Mouse (Mus musculus): ENCODE data around the gene Hmg20b.

The Hmg20b gene

DNA sequence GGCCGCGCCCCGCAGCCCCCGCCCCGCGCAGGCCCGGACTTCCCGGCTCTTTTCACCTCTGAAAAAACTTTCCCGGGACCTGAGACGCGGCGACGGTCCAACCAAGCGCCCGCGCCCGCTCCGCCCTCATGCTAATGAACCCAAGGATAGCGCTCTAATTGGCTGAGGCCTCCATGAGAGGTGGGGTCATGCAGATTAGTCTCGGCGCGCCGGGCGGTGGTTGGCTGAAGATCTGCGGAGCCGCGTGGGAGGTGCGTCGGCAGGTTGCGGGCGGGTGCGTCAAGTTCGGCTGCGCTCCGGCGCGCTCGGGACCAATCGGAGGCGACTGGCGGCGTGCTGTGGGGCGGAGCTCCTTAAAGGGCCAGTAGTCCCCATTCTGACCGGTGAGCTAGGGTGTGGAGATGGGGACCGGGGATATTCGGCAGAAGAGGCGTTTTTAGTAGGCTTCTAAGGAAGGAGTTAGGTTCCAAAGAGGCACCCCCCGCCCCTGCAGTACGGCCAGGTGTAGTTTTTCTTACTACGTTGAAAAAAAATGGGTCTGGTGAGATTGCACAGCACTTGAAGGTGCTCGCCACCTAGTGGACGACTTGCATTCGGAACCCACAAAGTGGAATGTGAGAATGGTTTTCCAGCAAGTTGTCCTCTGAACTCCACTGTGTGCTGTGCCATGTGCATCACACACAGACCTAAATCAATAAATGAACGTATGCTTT lies at the start of gene Hmg20b:
TSS of gene Hmg20b (minus strand) at position 130 of the 713 bp plus-strand sequence.
- in situ Hi-C loops (cut with MboI, MseI) = no loop called here

DNA sequence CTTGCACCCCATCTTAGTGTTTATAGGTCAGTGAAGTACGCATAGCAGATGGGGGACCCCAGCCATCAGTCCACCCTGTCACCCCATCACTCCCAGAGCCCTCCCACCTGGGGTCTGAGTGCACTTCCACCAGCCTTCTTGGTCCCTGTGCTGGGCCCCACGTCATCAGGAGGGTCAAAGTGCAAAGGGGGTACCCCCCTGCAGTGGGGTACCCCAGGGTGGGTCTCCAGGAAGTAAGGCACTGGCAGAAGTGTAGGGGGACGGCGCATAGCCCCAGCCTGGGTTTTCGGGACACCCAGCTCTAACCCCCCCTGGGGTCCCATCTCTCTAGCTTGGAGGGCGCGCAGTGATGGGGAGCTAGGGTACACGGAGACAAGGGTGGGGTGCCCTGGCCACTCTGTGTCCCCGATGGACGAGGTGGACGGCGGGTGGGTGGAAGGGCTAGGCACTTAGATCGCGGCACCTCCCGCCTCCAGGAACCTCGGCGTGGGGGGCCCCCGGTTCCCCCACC lies 49.6 kb upstream of the Hmg20b start:
- in situ Hi-C loops (cut with MboI, MseI) = no loop called here

DNA sequence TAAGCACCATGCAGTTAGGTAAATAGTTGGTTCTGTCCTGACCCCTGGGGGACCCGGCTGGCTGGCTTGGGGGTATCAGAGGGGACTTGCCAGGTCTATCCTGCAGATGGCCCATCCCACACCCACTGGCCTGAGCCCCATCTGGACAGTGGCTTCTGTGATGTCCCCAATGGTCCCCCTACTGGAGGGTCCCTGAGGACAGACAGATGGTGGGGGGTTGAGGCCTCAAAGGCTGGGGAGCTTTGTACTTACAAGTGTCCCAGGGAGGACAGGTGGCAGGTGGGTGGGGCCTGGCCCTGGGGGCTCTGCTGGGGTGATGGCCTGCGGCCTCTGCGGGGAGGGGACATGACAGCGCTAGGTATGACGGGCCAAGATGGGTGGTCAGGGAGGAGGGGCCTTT lies 49.0 kb upstream of the Hmg20b start:
- in situ Hi-C loops (cut with MboI, MseI) = no loop called here

DNA sequence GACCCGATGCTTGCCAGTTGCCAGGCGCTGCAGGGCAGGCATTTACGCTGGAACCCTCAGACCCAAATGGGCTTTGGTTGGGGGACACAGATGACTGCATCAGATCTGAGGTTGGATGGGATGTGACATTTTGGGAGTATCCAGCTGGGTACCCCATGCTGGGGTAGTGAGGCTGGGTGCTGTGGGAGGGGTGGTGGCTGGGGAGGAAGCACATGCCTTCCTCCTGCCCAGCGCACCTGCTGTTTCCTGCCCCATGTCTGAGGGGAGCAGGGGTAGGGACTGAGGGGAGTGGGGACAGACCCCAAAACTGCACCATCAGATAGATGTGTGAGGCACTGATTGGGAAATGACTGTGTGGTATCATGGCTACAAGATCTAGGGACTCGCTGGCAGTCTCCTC lies 46.5 kb upstream of the Hmg20b start:
- in situ Hi-C loops (cut with MboI, MseI) = no loop called here

DNA sequence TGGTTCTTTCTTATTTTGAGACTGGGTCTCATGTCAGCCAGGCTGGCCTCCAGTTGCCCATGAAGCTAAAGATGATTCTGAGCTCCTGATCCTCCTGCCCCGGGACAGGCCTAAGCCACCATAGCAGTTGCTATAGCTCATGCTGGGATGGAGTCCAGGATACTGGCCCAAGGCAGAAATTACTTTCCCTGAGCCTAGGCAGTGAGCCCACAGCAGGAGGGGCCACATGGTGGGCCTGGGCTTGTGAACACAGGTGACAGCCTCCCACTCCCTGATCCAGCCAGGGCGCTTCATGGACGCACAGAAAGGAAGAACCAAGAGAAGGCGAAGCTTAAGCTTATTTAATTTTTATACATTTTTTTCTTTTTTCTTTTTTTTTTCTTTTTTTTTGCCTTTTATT lies 45.6 kb upstream of the Hmg20b start:
- in situ Hi-C loops (cut with MboI, MseI) = no loop called here

DNA sequence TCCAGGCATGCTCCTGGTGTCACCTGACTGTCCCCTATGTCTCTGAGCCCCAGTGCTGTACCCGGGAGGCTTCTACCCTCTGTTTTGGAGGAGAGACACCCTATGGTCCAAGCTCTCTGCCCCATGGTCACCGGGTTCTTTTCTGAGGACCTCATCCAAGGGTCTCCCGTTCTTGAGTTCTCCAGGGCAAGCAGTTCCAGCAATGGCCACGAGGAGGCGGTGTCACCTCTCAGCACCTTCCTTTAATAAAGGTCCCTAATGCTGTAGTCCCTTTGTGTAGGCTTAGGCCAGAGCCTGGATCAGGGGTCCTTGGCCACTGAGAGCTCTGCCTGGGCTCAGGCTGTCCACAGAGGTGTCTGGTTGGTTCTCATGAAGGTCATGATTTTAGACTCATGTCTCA lies 44.8 kb upstream of the Hmg20b start:
- in situ Hi-C loops (cut with MboI, MseI) = no loop called here

DNA sequence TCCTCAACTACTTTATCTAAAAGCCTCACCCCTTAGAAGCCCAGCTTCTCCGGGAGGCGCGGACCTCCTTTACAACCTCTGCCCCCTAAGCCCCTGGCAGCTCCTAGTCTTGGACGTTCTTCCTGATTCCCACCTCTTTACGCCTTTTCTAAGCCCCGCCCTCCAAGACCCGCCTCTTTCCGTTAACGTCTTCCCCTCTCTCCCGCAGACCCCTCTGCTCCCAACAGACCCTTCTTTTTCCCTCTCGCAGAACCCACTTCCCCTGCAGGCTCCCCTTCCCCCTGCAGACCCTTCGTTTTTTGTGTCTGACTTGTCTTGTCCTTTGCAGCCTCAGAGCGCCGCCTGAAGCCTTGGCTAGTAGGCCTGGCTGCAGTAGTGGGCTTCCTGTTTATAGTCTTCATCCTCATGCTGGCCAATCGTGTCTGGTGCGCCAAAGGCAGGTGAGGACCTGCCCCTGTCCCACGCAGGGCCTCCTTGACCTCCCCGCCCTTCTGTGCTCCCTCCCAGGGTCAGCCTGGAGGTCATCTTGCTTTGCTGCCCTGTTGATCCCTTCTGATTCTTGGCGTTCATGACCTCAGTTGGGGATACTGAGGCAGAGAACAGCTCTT lies 43.3 kb upstream of the Hmg20b start:
- in situ Hi-C loops (cut with MboI, MseI) = loop anchor here (5.0 kb wide), 1 partner anchor 49 kb away; no protein-coding TSS in a partner anchor

DNA sequence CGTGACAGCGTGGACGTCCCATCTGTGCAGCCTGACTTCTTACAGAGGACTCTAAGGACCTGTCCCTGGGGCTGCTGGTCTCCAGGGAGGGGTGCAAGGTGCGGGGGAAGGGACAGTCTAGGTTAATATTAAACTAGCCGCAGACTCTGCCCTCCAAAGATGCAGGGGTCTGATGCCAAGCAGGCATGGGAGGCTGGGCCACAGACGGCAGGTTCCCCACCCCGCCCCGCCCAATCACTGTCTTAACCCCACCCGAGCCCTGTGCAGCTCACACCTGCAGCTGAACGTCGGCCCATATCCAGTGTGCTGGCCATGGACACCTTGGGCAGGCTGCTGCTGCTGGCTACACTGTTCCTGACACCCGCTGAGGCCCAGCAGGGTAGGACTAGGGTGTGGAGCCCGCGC lies 42.5 kb upstream of the Hmg20b start, which contains the start of gene Smim24:
TSS of gene Smim24 (plus strand) at position 271 of the 405 bp plus-strand sequence.
- in situ Hi-C loops (cut with MboI, MseI) = loop anchor here (5.0 kb wide), 1 partner anchor 50 kb away; no protein-coding TSS in a partner anchor

DNA sequence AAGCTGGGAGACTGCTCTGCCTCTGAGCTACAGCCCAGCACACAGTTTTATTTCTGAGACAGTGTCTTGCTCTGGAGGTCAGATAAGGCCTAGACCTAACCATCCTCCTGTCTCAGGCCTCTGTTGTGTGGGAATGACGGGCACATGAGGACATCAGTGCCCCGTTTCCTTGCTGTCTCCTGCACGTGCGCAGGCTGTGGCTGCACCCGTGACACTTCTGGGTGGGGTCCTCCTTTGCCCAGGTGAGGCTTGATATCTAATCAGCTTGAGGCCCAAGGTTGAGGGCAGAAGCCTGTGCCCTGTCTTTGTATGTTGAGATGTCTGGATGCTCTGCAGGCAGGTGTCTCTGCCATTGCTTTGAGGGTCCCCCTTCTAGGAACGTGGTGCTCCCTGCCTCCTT lies 42.0 kb upstream of the Hmg20b start:
- in situ Hi-C loops (cut with MboI, MseI) = loop anchor here (5.0 kb wide), 1 partner anchor 50 kb away; no protein-coding TSS in a partner anchor

DNA sequence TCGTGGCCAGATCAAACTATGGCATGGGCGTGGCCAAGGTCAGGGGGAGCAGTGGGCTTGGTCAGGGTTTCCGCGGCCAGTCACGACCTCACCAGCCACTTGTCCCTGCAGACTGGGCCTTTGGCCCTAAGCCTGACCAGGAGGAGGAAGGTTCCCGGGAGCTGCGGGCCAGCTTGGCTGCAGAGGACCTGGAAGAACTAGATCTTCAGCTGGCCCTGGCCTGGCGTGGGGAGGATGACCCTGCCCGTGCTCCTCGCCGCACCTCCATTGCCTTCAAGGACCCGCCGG lies 40.3 kb upstream of the Hmg20b start:
- in situ Hi-C loops (cut with MboI, MseI) = loop anchor here (5.0 kb wide), 1 partner anchor 52 kb away; no protein-coding TSS in a partner anchor

DNA sequence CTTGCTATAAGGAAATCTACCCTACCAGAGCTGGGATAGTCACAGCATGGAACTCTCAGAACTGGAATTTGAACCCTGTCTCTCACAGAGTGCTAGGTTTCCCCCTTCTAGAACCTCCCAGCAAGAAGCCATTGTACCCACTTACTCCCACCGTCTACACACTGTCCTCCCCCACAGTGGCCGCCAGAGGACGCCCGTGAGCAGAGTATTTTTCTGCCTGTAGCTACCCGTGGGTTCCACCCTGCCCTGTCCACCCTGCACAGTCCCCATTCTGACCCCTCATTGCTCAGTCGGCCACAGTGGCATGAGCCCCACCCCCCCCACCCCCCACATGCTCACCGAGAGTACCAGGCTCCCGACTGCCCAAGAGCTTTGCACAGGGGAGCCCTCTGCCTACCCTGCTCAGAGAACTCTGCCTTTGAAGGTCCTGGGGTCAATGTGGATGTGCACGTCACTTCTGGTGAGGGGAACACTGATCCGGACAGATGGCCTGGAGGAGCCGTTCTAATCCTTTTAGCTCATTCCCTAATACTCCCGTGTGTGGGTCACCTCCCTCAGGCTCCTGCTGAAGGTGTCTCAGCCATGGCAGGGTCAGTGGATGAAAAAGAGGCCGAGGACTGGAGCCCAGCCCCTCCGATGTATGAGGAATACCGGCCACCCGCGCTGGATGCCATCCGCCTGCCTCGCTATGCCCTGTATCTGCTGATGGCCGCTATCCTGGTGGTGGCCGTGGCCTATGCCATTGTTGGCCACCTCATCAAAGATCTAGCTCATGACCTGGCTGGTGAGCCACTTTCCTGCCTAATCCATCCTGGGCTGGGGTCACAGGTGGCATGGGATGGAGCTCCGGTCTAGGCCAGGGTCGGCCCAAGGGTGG lies 39.8 kb upstream of the Hmg20b start:
- in situ Hi-C loops (cut with MboI, MseI) = loop anchor here (5.0 kb wide), 1 partner anchor 52 kb away; no protein-coding TSS in a partner anchor

DNA sequence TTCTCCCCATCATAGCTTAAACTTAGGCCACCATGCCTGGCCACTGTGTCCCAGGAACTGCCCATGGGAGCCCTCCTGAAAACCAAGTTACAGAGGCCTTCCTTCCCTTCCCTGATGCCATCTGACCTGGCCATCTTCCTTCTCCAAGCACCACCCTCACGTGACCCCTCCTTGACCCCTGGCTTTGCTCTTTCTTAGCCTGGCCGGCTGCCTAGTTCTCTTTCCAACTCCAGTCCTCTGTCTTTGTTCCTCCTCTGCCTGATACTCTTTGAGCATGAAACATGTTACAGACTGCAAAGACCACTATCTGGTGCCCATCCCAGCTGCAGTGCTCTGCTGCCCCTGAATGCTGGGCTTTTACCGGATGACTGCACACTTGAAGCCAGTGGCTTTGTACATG lies 39.1 kb upstream of the Hmg20b start:
- in situ Hi-C loops (cut with MboI, MseI) = no loop called here

DNA sequence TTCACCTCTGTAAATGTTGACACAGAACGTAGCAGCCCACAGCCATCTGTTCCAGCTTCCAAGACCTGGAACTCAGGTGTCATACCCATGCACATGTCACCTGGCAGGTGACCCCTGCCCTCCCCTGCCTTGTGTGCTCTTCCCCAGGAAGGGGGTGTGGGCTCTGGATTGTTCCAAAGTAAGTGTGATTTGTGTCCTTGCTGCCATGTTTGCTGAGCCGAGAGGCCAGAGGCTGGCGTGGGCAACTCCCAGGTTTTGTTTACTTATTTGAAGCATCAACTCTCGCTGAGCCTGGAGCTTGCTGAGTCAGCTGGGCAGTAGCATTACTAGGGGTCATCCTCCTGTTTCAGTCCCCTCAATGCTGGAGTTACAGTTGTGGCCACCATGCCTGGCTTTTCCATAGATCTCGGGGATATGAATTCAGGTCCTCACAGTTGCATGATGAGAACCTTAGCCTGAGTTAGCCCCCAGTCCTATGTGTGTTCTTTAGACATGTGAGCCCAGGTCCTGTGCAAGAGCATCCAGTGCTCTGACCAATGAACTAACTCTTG lies 38.3 kb upstream of the Hmg20b start, which contains the start of gene Gm48552:
TSS of gene Gm48552 (plus strand) at position 501 of the 551 bp plus-strand sequence.
- in situ Hi-C loops (cut with MboI, MseI) = no loop called here

DNA sequence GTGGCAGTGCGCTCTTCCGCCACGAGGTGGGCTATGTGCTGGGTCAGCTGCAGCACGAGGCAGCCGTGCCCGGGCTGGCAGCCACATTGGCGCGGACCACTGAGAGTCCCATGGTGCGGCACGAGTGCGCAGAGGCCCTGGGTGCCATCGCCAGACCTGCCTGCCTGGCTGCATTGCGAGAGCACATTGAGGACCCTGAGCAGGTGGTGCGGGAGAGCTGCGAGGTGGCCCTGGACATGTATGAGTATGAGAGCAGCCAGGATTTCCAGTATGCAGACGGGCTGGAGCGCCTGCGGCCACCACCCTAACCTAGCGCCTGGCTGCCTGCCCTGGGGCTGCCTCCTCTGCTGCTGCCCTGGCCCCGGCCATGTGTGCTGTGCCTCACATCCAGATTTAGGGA lies 37.4 kb upstream of the Hmg20b start:
- in situ Hi-C loops (cut with MboI, MseI) = no loop called here

DNA sequence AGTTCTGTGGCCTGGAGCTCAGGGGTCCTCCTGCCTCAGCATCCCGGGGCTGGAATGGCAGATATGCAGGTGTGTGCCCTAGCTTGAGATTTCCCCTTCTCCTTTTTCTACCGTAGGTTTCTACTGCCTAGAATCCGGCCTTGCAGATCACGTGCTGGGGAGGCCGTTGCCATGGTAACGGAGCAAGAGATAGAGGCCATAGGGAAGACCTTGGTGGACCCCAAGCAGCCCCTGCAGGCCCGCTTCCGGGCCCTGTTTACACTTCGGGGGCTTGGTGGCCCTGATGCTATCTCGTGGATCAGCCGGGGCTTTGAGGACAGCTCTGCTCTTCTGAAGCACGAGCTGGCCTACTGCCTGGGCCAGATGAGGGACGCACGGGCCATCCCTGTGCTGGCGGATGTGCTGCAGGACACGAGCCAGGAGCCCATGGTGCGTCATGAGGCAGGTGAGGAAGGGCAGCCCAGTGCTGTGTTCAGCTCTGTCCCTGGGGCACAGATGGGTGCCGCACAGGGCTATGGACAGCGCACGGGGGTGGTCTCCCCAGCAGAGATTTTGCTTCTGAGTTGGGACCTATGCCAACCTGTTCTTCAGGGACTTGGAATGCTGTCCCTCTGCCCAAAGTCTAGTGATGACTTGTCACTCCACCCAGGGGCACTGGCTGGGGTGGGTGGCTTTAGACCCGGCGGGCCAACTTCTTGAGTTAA lies 35.5 kb upstream of the Hmg20b start:
- in situ Hi-C loops (cut with MboI, MseI) = no loop called here

DNA sequence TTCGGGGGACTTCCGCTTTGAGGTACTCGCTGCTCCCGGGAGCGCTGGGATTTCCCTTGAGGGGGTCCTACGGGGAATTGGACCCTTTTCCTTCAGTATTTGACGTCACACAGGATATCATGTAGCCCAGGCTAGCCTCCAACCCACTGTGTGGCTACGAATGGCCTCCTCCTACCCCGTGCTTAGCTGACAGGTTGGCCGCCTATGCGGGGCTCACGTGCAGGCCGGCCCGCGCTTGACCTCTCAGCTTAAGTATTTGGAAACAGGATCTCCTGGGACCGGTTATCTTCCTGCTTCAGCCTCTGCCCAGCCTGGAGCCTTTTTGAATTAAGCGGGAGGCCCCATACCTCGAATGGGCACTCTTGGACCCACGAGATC lies 34.3 kb upstream of the Hmg20b start:
- in situ Hi-C loops (cut with MboI, MseI) = no loop called here

DNA sequence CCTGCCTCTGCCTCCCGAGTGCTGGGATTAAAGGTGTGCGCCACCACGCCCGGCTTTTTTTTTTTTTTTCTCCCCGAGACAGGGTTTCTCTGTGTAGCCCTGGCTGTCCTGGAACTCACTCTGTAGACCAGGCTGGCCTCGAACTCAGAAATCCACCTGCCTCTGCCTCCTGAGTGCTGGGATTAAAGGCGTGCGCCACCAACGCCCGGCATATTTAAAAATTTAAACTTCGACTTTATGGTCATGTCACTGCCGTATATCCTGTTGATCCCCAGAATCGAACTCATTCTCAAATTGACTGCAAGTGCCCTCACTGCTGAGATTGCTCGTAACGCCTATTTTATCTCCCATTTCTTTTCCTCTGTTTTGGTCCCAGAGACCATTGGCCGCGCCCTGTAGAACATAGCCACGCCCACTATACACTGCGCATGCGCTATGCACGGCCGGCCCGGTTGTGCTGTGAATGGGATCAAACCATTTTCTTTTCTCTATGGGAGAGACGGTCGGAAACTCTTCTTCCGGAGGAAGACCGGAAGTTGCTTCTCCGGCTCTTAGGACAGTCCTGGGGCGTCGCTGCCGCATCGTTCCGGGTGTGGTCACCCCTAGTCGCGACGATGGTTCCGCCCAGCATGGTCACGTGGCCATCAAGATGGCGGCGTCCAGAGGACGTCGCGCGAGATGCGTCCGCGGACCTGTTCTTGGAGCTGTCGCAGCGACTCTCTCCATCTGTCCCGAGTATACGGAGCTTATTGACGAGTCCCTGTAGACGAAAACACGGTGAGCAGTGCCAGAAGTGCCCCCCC lies 33.7 kb upstream of the Hmg20b start, which contains the start of the genes Dohh and Gm48551:
TSS of gene Dohh (plus strand) at position 627 of the 803 bp plus-strand sequence.
TSS of gene Gm48551 (plus strand) at position 665 of the 803 bp plus-strand sequence.
- in situ Hi-C loops (cut with MboI, MseI) = no loop called here

DNA sequence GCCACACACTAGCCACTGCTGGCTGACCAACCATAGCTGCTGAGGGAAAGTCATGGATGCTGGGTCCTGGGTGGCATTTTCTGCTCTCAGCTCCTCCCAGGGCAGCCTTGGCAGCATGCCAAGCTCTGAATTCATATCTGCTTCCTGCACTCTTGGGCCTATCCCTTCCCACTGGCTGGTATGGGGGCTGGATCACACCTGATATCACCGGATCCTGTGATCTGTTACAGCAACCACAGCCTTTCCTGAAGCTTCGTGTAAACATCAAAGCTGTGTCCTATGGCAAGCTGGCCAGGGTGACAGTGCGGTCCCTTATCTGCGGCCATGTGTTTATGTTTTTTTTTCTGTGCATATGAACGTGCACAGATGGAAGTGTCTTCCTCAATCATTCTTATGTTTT lies 31.8 kb upstream of the Hmg20b start:
- in situ Hi-C loops (cut with MboI, MseI) = no loop called here

DNA sequence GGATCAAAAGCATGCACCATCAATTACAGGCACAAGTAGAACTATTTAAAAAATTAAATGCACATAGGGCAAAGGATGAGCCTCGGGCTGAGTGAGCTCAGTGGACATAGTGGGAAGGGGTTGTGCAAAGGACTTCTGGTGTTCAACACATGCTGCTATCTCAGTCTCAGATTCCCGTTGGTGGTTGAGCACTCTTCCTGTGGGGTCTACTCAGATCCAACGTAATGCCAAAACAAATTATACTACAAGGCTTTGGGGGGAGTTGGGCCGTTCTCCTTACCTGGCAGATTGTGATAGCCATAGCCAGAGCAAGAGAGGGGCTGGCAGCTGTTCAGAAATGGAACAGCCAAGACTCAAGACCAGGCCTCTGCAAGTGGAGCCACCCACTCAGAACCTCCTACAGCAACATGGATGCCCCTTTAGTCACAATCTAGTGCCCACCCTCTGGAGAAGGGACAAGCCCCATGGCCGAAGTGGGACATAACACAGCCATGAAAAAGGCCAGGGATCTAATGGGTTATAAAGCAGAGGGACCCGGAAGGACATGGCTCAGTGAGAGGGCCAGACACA lies 29.6 kb upstream of the Hmg20b start:
- in situ Hi-C loops (cut with MboI, MseI) = no loop called here

DNA sequence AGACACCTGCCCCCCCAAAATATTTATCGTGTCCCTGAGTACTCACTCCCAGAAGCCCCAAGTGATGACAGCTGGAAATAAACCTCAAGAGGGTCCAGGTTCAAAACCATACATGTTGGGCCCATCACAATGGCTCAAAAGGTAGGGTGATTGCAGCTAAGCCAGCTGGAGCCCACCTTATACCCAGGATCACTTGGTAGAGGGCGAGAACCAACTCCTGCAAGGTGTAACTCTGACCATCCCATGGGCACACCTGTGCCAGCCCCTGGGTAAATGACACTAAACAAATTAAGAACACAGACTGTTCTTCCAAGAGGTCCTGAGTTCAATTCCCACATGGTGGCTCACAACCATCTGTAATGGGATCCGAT lies 28.9 kb upstream of the Hmg20b start:
- in situ Hi-C loops (cut with MboI, MseI) = no loop called here

All from regulatory T cell (primary cell).